Mouse (Mus musculus) liver, postnatal 0 days (tissue): ENCODE data around the gene Lmf1.

Experiments used
- CTCF ChIP-seq: sonication (generic); IDR thresholded peaks from 2 replicates; pipeline ENCODE4 v1.5.1; 2016; ENCODE audit warnings: antibody characterized with exemption, low read depth
- EP300 ChIP-seq: IDR thresholded peaks from 2 replicates; pipeline ENCODE4 v1.6.1; 2016; ENCODE audit warnings: antibody characterized with exemption, low read depth, mild to moderate bottlenecking

DNA sequence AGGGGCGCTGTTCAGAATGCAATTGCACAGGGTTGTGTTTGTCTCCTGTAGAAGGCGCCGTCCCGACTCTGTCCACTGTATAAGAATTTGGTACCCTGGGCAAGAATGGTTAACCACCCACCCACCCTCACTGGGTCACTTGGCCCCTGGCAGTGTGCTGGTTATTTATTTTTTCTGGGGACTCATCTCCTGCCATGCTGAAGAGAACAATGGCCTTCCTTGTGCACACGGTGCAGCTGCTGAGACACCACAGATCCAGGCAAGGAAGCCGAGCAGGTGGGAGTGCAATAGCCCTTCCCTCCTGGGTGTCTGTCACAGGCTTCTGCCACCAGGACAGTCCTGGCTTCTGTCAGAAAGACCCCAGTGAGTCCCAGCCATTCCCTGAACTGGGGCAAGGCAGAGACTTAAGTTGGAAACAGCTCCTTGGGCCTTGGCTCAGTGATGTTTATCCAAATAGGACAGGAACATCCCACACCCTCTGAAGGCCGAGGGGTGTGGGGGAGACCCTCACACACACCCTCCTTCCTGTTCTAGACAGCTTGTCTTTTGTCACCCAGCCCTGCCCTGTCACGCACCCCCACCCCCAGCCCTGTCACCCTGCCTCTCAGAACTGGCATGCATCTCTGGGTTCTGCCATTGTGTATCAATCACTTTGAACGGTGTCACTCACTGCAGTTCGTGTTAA lies 30.1 kb downstream of the Lmf1 start:
- no peak for TF ChIP-seq CTCF
- TF ChIP-seq EP300: no peak
